Mouse (Mus musculus) embryonic fibroblast, embryonic 13.5 days (primary cell): ENCODE results near the gene St8sia6.
A peak's percentile ranks its signal among the peaks of the same experiment; 100 is the strongest.

Source experiments
- CTCF ChIP-seq: IDR thresholded peaks from 2 replicates; pipeline ENCODE4 v1.5.1; 2011; ENCODE audit warnings: mild to moderate bottlenecking, control low read depth, low read length, moderate library complexity, borderline replicate concordance; ENCODE audit not compliant: insufficient read depth
- POLR2A ChIP-seq: IDR thresholded peaks from 2 replicates; pipeline ENCODE4 v1.6.1; 2011; ENCODE audit warnings: low read depth, mild to moderate bottlenecking, control low read depth, low read length, moderate library complexity

- TF ChIP-seq POLR2A (no peak), CTCF (peak; percentile 49; the same call in 1 of the 2 replicates)
Measured at GRCm38 (mm10) chr2:13672946-13673345, 120.9 kb downstream of the St8sia6 start.
